Mouse (Mus musculus) urinary bladder, adult 2 months (tissue): ENCODE results near the gene Tmem200a. TPM values are rescaled to one million over a fixed set of nuclear protein-coding genes. Genes with fewer than 3 reads are reported as not detected.
"Not testable (repeated sequence)": the region's sequence is repeated elsewhere in the genome, so short reads cannot be mapped to it uniquely, and the experiment has no call there.

Experiments
- DNase-seq: peaks from one replicate; pipeline ENCODE4 v3.0.0; 2022; ENCODE audit warnings: low spot score
- polyA plus RNA-seq: library from polyadenylated mRNA; depleted of rRNA; stranded (reverse); fragments of >200 nt; gene quantifications from 2 replicates; pipeline ENCODE4 v1.2.3, GENCODE M21; 2012

Gene Tmem200a
- polyA plus RNA-seq, 1 experiment, result 2.3 TPM

GRCm38 (mm10) chr10:25982617-25983016, 96.2 kb downstream of the Tmem200a start:
- no peak for DNase-seq

- no peak for DNase-seq
These were observed 116.0 kb downstream of the Tmem200a start for GRCm38 (mm10) chr10:25962863-25963262.

GRCm38 (mm10) chr10:25961066-25961465, 117.8 kb downstream of the Tmem200a start:
- no peak for DNase-seq

GRCm38 (mm10) chr10:25958762-25959753, 119.8 kb downstream of the Tmem200a start:
- no peak for DNase-seq

- no peak for DNase-seq
These were observed 124.1 kb downstream of the Tmem200a start for GRCm38 (mm10) chr10:25954641-25955228.

- no peak for DNase-seq
These were observed 126.0 kb downstream of the Tmem200a start for GRCm38 (mm10) chr10:25952838-25953237.

GRCm38 (mm10) chr10:25952150-25952549, 126.7 kb downstream of the Tmem200a start:
- no peak for DNase-seq

- DNase-seq, result no peak
These were observed 133.0 kb downstream of the Tmem200a start for GRCm38 (mm10) chr10:25945866-25946265.

- no peak for DNase-seq
These were observed 134.2 kb downstream of the Tmem200a start for GRCm38 (mm10) chr10:25944641-25945040.

GRCm38 (mm10) chr10:25931796-25932195, 147.1 kb downstream of the Tmem200a start:
- DNase-seq, result no peak

- DNase-seq, result no peak
These were observed 149.3 kb downstream of the Tmem200a start for GRCm38 (mm10) chr10:25929401-25930150.

- DNase-seq, result no peak
These were observed 149.9 kb downstream of the Tmem200a start for GRCm38 (mm10) chr10:25928861-25929368.

GRCm38 (mm10) chr10:25928448-25928786, 150.4 kb downstream of the Tmem200a start:
- no peak for DNase-seq

GRCm38 (mm10) chr10:25927553-25928447, 151.1 kb downstream of the Tmem200a start:
- no peak for DNase-seq

- no peak for DNase-seq
These were observed 158.1 kb downstream of the Tmem200a start for GRCm38 (mm10) chr10:25920640-25921278.

GRCm38 (mm10) chr10:25918103-25918502, 160.7 kb downstream of the Tmem200a start:
- DNase-seq, result no peak

- no peak for DNase-seq
These were observed 168.6 kb downstream of the Tmem200a start for GRCm38 (mm10) chr10:25910270-25910669.

GRCm38 (mm10) chr10:25908027-25909012, 170.5 kb downstream of the Tmem200a start:
- DNase-seq, result no peak

GRCm38 (mm10) chr10:25894126-25894525, 184.7 kb downstream of the Tmem200a start:
- DNase-seq, result not testable (repeated sequence)
